Mouse (Mus musculus): Measurements from ENCODE around the gene Spout1.
"Not testable (repeated sequence)": the region's sequence is repeated elsewhere in the genome, so short reads cannot be mapped to it uniquely, and the experiment has no call there.

The Spout1 gene

GRCm38 (mm10) chr2:30176561-30176960, 1.7 kb downstream of the Spout1 start:
- no peak for DNase-seq

- DNase-seq: no peak
Observed at GRCm38 (mm10) chr2:30175897-30176296, 2.4 kb downstream of the Spout1 start.

- DNase-seq: no peak
Observed at GRCm38 (mm10) chr2:30173541-30174240, 4.6 kb downstream of the Spout1 start.

- DNase-seq: no peak
Observed at GRCm38 (mm10) chr2:30171997-30172382, 6.3 kb downstream of the Spout1 start.

GRCm38 (mm10) chr2:30171371-30171996, 6.8 kb downstream of the Spout1 start, which contains the start of gene Endog:
Gene Endog (plus strand): TSS chr2:30171493.
- peak; percentile 87 for DNase-seq

GRCm38 (mm10) chr2:30166677-30167076, 11.6 kb downstream of the Spout1 start:
- DNase-seq: no peak

GRCm38 (mm10) chr2:30164340-30164932, 13.8 kb downstream of the Spout1 start:
- DNase-seq: no peak

GRCm38 (mm10) chr2:30161809-30162208, 16.4 kb downstream of the Spout1 start:
- DNase-seq: peak; percentile 36

GRCm38 (mm10) chr2:30159871-30160270, 18.4 kb downstream of the Spout1 start:
- DNase-seq: not testable (repeated sequence)

- no peak for DNase-seq
Observed at GRCm38 (mm10) chr2:30152616-30153015, 25.6 kb downstream of the Spout1 start.

GRCm38 (mm10) chr2:30151840-30152239, 26.4 kb downstream of the Spout1 start:
- DNase-seq: no peak

GRCm38 (mm10) chr2:30147466-30147865, 30.8 kb downstream of the Spout1 start:
- DNase-seq: no peak

- DNase-seq: no peak
Observed at GRCm38 (mm10) chr2:30144436-30144835, 33.8 kb downstream of the Spout1 start.

- DNase-seq: not testable (repeated sequence)
Observed at GRCm38 (mm10) chr2:30140021-30140420, 38.2 kb downstream of the Spout1 start.

- DNase-seq: no peak
Observed at GRCm38 (mm10) chr2:30136458-30136857, 41.8 kb downstream of the Spout1 start.

GRCm38 (mm10) chr2:30134928-30135620, 43.2 kb downstream of the Spout1 start:
- DNase-seq: no peak

GRCm38 (mm10) chr2:30134378-30134711, 43.9 kb downstream of the Spout1 start:
- no peak for DNase-seq

- DNase-seq: peak; percentile 99
Observed at GRCm38 (mm10) chr2:30133613-30134377, 44.5 kb downstream of the Spout1 start, which contains the start of gene Tbc1d13. Gene Tbc1d13 (plus strand): TSS chr2:30133746.

GRCm38 (mm10) chr2:30132801-30133612, 45.3 kb downstream of the Spout1 start:
- no peak for DNase-seq

GRCm38 (mm10) chr2:30131240-30131639, 47.0 kb downstream of the Spout1 start:
- peak; percentile 25 for DNase-seq

- no peak for DNase-seq
Observed at GRCm38 (mm10) chr2:30130156-30130555, 48.1 kb downstream of the Spout1 start.

- DNase-seq: peak; percentile 50
Observed at GRCm38 (mm10) chr2:30128789-30129188, 49.5 kb downstream of the Spout1 start.
